Mouse (Mus musculus): ENCODE data around the gene Cfap45. TPM values are rescaled to one million over a fixed set of nuclear protein-coding genes. Genes with fewer than 3 reads are reported as not detected.

Gene Cfap45
- total RNA-seq, 2 experiments from 2014 or later = not detected

GRCm38 (mm10) chr1:172562641-172563464, 42.3 kb downstream of the Cfap45 start:
- DNase-seq = peak; percentile 65

GRCm38 (mm10) chr1:172563465-172563828, 42.8 kb downstream of the Cfap45 start:
- no peak for DNase-seq

- no peak for DNase-seq
Measured at GRCm38 (mm10) chr1:172566131-172566530, 45.5 kb downstream of the Cfap45 start.

- no peak for DNase-seq
Measured at GRCm38 (mm10) chr1:172567758-172568157, 47.2 kb downstream of the Cfap45 start.

DNA sequence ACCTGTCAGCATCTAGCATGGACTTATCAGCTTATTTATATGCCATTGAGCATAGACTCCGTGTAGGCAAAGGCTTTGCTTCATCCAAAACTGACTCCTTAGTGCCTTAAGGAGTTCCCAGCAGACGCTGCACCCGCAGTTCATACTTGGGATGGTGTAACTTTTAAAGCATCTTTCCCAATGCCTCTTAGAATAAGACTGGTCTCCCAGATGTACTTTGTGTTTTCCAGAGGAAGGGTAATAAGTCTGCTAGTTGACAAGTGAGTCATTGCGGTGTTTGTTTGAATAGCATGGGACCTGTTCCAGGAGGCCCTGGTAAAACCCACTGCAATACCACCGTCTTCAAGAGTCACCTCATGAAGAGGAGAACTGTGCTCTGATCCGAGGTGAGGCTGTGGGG, 59.5 kb downstream of the Cfap45 start:
- no peak for DNase-seq

- no peak for DNase-seq
Measured at GRCm38 (mm10) chr1:172582436-172582835, 61.8 kb downstream of the Cfap45 start.

DNA sequence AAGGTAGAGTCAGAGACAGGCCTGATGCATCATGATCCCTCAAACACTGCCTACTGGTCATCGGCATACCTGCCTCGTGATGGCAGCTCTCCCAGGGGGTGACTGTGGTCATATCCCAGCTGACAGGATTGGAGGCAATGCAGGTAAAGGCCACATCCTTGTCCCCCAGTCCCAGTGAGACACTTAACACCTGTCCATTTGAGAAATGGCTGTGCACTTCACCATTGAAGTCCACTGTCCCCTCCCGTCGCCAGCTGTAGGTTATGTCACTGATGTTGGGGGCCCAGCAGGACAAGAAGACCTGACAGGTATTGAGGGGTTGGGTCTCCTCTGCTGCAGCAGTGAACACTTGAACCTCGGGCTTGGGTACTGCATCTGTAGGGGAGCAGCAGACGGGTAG, 63.7 kb downstream of the Cfap45 start:
- no peak for DNase-seq

DNA sequence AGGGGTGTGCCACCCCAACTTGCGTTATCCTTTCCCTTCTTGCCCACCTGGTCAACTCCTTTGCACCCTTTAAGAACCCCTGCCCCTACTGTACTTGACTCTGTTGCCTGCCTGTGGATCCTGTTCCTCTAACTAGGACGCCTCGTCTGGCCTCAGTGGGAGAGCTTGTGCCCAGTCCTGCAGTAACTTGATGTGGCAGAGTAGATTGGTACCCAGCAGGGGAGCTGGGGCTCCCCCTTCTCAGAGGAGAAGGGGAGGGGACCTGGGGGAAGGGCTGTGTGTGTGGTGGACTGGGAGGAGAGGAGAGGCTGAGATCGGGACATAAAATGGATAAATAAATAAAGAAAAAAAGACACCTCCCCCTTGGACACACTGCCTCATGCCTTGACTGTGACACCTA, 64.4 kb downstream of the Cfap45 start:
- DNase-seq = no peak

DNA sequence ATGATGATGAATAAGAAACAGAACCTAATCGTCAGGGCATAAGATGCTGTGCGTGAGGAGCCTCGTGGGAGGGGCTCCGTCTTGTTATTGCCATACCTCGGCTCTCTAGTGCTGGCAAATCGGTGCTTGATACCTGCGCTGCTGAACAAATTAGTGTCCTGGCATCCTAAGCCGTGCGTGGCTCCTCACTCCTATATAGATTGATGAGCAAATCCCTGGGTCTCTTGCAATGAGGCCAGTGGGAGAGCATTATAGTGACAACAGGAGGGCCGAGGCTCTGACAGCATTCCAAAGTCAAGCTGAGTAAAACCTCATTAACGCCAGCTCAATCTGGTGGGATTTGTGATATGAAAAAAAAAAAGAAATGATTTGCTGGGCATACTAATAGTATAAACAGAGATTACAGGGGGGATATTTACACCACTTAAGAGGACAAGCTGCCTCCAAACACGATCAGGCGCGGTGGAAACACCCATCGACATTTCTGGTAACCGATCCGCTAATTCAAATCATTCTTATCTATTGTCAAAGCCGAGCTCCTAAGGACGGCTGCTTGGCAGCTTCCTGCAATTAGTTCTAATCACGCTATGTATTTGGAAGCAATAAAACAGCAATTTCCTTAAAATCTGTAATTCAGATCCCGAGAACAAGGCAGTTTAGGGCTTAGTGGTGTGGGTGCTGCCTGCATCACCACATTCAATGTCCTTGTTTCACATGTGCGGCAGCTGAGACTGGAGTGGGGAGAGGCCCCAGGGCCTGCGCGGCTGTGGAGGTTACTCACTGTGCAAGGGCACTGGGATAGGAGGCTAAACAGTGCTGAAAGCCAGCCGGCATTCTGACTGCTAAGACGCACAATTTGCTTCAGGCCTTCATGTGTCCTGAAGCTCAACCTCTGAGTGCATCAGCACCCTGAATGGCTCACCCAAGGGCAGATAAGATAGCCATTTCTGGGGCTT, 65.3 kb downstream of the Cfap45 start:
- no peak for DNase-seq

DNA sequence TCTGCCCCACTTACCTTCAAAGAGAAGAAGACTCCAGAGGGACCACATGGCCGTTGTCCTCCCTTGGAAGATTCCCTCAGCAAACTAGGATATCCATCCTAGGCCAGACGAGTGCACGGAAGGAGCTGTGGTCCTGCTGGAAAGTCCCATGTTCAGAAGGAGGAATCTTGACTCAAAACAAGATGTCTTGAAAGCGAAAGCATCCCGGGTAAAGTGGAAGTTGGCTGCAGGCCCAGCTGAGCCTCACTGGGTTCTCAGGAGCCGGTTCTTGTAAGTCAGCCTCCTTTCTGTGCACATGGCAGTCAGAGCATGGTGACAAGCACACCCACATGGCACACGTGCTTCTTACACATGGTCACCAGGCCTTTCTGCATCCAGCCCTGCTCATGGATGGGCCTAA, 69.8 kb downstream of the Cfap45 start, which contains the start of gene Slamf8:
TSS of gene Slamf8 (minus strand) at position 184 of the 400 bp plus-strand sequence.
- no peak for DNase-seq

DNA sequence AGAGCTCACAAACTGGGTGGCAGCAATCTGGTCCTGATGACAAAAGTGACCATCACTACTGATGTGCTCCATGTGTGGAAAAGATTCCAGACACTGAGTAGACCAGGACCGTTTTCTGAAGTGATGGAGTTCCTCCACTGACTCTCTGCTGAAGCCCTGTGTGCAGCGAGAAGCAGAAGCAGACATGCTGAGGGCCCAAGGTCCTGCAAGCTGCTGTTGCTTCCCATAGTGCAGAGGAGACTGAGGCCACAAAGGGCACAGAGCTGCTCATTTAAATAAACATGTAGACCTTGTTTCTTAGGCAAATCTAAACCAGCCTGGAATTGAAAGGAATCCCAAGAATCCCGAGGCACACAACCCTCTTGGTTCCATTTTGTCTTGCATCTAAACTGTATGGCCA, 72.7 kb downstream of the Cfap45 start:
- DNase-seq = no peak

DNA sequence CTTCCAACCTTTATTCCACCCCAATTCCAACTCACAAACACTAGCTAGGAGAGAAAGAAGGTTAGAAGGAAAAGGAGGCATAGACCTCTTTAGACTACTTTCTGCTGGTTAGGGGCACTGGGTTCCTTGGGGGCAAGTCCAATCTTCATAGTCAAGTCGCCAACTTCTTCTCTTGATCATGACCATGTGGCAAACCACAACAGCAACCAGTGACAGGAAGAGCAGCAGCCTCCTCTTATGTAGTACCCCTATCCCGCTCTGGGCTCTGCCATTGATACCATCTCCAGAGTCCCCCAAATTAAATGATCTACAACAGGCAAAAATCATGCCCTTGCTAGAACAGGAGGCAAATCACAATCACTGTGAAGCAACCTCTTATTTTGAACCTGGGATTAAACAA, 73.4 kb downstream of the Cfap45 start:
- DNase-seq = no peak

GRCm38 (mm10) chr1:172594495-172594894, 73.9 kb downstream of the Cfap45 start:
- DNase-seq = no peak

Other genes with a start within 250 kb of the Cfap45 start
- 1,000 to 10,000 TPM; 1,026 to 1,397 TPM for gene Atp1a2, start 222.7 kb upstream of the Cfap45 start, total RNA-seq (2021)
- gene Kcnj9, start 191.5 kb upstream of the Cfap45 start, total RNA-seq (2021) = not detected
- under 1 TPM; 0.08 to 0.13 TPM for gene Kcnj10, start 179.6 kb upstream of the Cfap45 start, total RNA-seq (2021)
- gene Pigm, start 144.3 kb upstream of the Cfap45 start, total RNA-seq (2021) = 1 to 10 TPM; 3.4 to 3.6 TPM
- under 1 TPM; 0.20 to 0.35 TPM for gene Slamf9, start 45.4 kb upstream of the Cfap45 start, total RNA-seq (2021)
- gene Igsf9, start 39.0 kb upstream of the Cfap45 start, total RNA-seq (2021) = under 1 TPM in 1 of 2 experiments, not detected in 1; 0.19 TPM
- 10 to 100 TPM; 24.8 to 33.7 TPM for gene Tagln2, start 20.8 kb upstream of the Cfap45 start, total RNA-seq (2021)
- gene Vsig8, start 35.1 kb downstream of the Cfap45 start, total RNA-seq (2021) = not detected
- gene Slamf8, start 69.8 kb downstream of the Cfap45 start, total RNA-seq (2021) = under 1 TPM in 1 of 2 experiments, not detected in 1; 0.21 TPM
- not detected for gene Fcrl6, start 81.8 kb downstream of the Cfap45 start, total RNA-seq (2021)
- 10 to 100 TPM; 25.2 to 30.2 TPM for gene Dusp23, start 112.2 kb downstream of the Cfap45 start, total RNA-seq (2021)
- not detected for gene Crp, start 177.3 kb downstream of the Cfap45 start, total RNA-seq (2021)

Measured in gastrocnemius, postnatal 25 days (tissue).